Mouse (Mus musculus): ENCODE measurements at regions not wholly inside any gene's neighbourhood (a gene's known extent, or its start where the extent isn't known, plus 50 kb on each side); places are given as distances from the start of the nearest gene placed in this dataset.

- H3K27ac ChIP-seq (ENCODE audit: low read depth, low read length) = no peak overlapping the region
- H3K27me3 ChIP-seq (ENCODE audit: insufficient read depth, low read length) = no peaks in the 10 kb centered on the region
- DNase-seq (ENCODE audit: low spot score) (peak; percentile 69), ATAC-seq (ENCODE audit: low FRiP score) (peak; percentile 76)
- H3K4me3 ChIP-seq (ENCODE audit: low read depth, low read length) = no peak overlapping the region
- TF ChIP-seq CTCF (IDR thresholded peaks at IDR 0.05) = no peak
- H3K9me3 ChIP-seq (ENCODE audit: low read length) = no peaks in the 10 kb centered on the region
- 11% methylated on average over 14 of the region's 15 CpGs for WGBS
- no peaks in the 10 kb centered on the region for H3K36me3 ChIP-seq (ENCODE audit: insufficient read depth, low read length)
- peak overlapping the region; percentile 9; the same call in 1 of the 2 replicates for H3K4me2 ChIP-seq (ENCODE audit: low read depth, low read length, poor library complexity, severe bottlenecking)
- H3K4me1 ChIP-seq (ENCODE audit: insufficient read depth, low read length) = peaks cover 14% of the 10 kb centered on the region
- no peak overlapping the region for H3K9ac ChIP-seq (replicated peaks; ENCODE audit: low read length, poor library complexity, severe bottlenecking)
These were observed 54.9 kb upstream of the Chst1 start for GRCm38 (mm10) chr2:92544364-92545151.

GRCm38 (mm10) chr2:92540841-92541240, 58.7 kb upstream of the Chst1 start:
- no peak for TF ChIP-seq CTCF (IDR thresholded peaks at IDR 0.05)
- 57% methylated on average over 5 of the region's 5 CpGs for WGBS
- H3K27ac ChIP-seq (ENCODE audit: low read depth, low read length) = no peak overlapping the region
- H3K27me3 ChIP-seq (ENCODE audit: insufficient read depth, low read length) = no peaks in the 10 kb centered on the region
- H3K4me1 ChIP-seq (ENCODE audit: insufficient read depth, low read length) = peaks cover 14% of the 10 kb centered on the region
- no peak overlapping the region for H3K4me3 ChIP-seq (ENCODE audit: low read depth, low read length)
- H3K9me3 ChIP-seq (ENCODE audit: low read length) = no peaks in the 10 kb centered on the region
- ATAC-seq (ENCODE audit: low FRiP score) (no peak), DNase-seq (ENCODE audit: low spot score) (no peak)
- H3K36me3 ChIP-seq (ENCODE audit: insufficient read depth, low read length) = no peaks in the 10 kb centered on the region
- H3K4me2 ChIP-seq (ENCODE audit: low read depth, low read length, poor library complexity, severe bottlenecking) = no peak overlapping the region
- H3K9ac ChIP-seq (replicated peaks; ENCODE audit: low read length, poor library complexity, severe bottlenecking) = no peak overlapping the region

- no peak for ATAC-seq (ENCODE audit: low FRiP score)
- WGBS = 88% methylated on average over 5 of the region's 5 CpGs
- DNase-seq (ENCODE audit: low spot score) = no peak
These were observed 67.5 kb upstream of the Chst1 start for GRCm38 (mm10) chr2:92531996-92532395.

DNA sequence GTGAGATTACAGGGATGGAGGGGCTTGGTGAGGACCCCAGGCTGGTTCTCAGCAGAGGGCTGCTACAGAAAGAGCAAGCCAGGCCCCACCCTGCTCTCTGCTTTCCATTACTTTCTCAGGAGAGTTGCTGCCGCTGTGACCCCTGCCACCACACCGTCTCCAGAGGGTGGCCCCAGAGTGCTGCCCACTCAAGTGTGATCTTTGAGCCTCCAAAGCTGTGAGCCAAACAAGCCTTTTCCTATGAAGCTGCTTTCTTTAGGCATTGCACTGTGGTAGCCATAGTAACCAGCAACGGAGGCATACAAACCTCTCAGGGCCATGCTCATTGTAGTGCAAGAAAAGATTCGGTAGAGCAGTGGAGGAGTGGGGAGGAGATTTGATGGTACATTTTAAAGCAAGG, 68.8 kb upstream of the Chst1 start:
- ATAC-seq (ENCODE audit: low FRiP score) = no peak
- 0 out of 2 replicates have a peak overlapping the region, but pooled peaks have one; percentile 26 for H3K27ac ChIP-seq (ENCODE audit: low read depth, low read length)

More at GRCm38 (mm10) chr2:92531996-92532395, 67.5 kb upstream of the Chst1 start:
- no peak overlapping the region for H3K4me3 ChIP-seq (ENCODE audit: low read depth, low read length)
- no peaks in the 10 kb centered on the region for H3K9me3 ChIP-seq (ENCODE audit: low read length)
- no peak for TF ChIP-seq CTCF (IDR thresholded peaks at IDR 0.05)
- H3K9ac ChIP-seq (replicated peaks; ENCODE audit: low read length, poor library complexity, severe bottlenecking) = no peak overlapping the region
- H3K27me3 ChIP-seq (ENCODE audit: insufficient read depth, low read length) = no peaks in the 10 kb centered on the region
- H3K4me2 ChIP-seq (ENCODE audit: low read depth, low read length, poor library complexity, severe bottlenecking) = no peak overlapping the region
- no peaks in the 10 kb centered on the region for H3K36me3 ChIP-seq (ENCODE audit: insufficient read depth, low read length)
- H3K27ac ChIP-seq (ENCODE audit: low read depth, low read length) = no peak overlapping the region
- H3K4me1 ChIP-seq (ENCODE audit: insufficient read depth, low read length) = peaks cover 3% of the 10 kb centered on the region

GRCm38 (mm10) chr2:92529670-92530322, 69.5 kb upstream of the Slc35c1 start:
- DNase-seq (ENCODE audit: low spot score) (peak; percentile 18), ATAC-seq (ENCODE audit: low FRiP score) (0 out of 2 replicates have a peak, but pooled peaks have one; percentile 28)
- no peaks in the 10 kb centered on the region for H3K9me3 ChIP-seq (ENCODE audit: low read length)
- H3K4me3 ChIP-seq (ENCODE audit: low read depth, low read length) = peak overlapping the region; percentile 34
- H3K4me1 ChIP-seq (ENCODE audit: insufficient read depth, low read length) = peaks cover 3% of the 10 kb centered on the region
- H3K36me3 ChIP-seq (ENCODE audit: insufficient read depth, low read length) = no peaks in the 10 kb centered on the region
- no peaks in the 10 kb centered on the region for H3K27me3 ChIP-seq (ENCODE audit: insufficient read depth, low read length)
- WGBS = 37% methylated on average over 14 of the region's 14 CpGs
- TF ChIP-seq CTCF (IDR thresholded peaks at IDR 0.05) = no peak
- H3K4me2 ChIP-seq (ENCODE audit: low read depth, low read length, poor library complexity, severe bottlenecking) = peak overlapping the region; percentile 73
- H3K9ac ChIP-seq (replicated peaks; ENCODE audit: low read length, poor library complexity, severe bottlenecking) = peak overlapping the region; percentile 64; the same call in 1 of the 2 replicates
- H3K27ac ChIP-seq (ENCODE audit: low read depth, low read length) = peak overlapping the region; percentile 84

More for the DNA sequence above, 68.8 kb upstream of the Chst1 start:
- no peaks in the 10 kb centered on the region for H3K9me3 ChIP-seq (ENCODE audit: low read length)
- H3K9ac ChIP-seq (replicated peaks; ENCODE audit: low read length, poor library complexity, severe bottlenecking) = no peak overlapping the region
- H3K4me2 ChIP-seq (ENCODE audit: low read depth, low read length, poor library complexity, severe bottlenecking) = no peak overlapping the region
- H3K27me3 ChIP-seq (ENCODE audit: insufficient read depth, low read length) = no peaks in the 10 kb centered on the region
- TF ChIP-seq CTCF (IDR thresholded peaks at IDR 0.05) = no peak
- H3K4me1 ChIP-seq (ENCODE audit: insufficient read depth, low read length) = peaks cover 3% of the 10 kb centered on the region
- 8% methylated on average over 4 of the region's 4 CpGs for WGBS
- no peaks in the 10 kb centered on the region for H3K36me3 ChIP-seq (ENCODE audit: insufficient read depth, low read length)
- H3K4me3 ChIP-seq (ENCODE audit: low read depth, low read length) = no peak overlapping the region
- peak; percentile 31 for DNase-seq (ENCODE audit: low spot score)

All from midbrain, postnatal 0 days (tissue).